Mouse (Mus musculus): ENCODE data around the gene Adam21. TPM values are rescaled to one million over a fixed set of nuclear protein-coding genes. Genes with fewer than 3 reads are reported as not detected.
A peak's percentile ranks its signal among the peaks of the same experiment; 100 is the strongest.

Adam21 gene
- 0.36 and 0.43 TPM in 2 replicates for polyA plus RNA-seq (2016; fragmentation: Nextera tagmentation; extraction: Ambion mirVana)

DNA sequence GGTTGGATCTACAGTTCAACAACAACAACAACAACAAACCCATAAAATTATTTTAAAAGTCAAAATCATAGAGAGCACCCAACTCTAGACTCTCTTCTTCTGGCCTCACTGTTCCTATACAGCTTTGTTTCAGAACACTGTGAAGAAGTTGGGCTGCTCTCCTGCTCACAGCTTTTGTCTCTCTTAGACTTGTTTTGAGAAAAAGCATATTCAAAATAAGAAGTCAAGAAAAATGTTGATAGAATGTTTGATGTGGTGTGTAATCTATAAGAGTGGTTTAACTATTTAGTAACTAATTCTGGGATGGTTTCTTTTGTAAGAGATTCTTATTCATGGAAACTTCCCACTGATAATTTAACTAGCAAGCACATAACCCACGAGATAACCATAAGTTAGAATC lies at the start of gene Adam21:
Gene Adam21, minus strand, starts transcription at position 101 of the 400 bp plus-strand sequence.
- peaks cover 15% of the 10 kb centered on the region for H3K36me3 ChIP-seq (replicated peaks)
- H3K9ac ChIP-seq: no peak within 1 kb of the TSS
- no peaks in the 10 kb centered on the region for H3K9me3 ChIP-seq
- H3K4me2 ChIP-seq: no peak within 1 kb of the TSS
- no peaks in the 10 kb centered on the region for H3K27me3 ChIP-seq
- H3K4me1 ChIP-seq: no peaks in the 10 kb centered on the region
- WGBS: 86% methylated on average over 1 of the region's 1 CpGs
- H3K27ac ChIP-seq: no peak within 1 kb of the TSS
- no peak for ATAC-seq (ENCODE audit: low FRiP score)
- H3K4me3 ChIP-seq (replicated peaks): no peak within 1 kb of the TSS

DNA sequence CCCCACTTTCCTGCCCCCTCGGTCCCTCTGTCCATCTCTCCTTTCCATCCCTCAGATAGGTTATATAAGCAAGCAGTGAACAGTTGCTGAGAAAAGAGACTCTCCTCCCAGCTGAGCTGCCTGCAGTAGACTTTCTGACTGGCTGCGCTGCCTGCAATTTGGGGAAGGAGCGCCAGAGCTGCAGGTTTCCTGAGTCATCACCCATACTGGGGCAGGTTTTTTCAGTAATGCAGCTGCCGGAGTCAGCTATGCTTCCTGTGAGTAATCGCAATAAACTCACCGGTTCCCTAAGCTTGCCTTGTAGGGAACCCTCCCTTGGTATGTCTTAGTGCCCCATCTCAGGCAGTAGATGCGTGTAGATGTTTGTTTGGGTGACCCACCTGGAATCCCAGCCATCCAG lies 48.7 kb upstream of the Adam21 start:
- no peak for ATAC-seq (ENCODE audit: low FRiP score)
- Histone ChIP-seq H3K9ac (no peak overlapping the region), H3K4me2 (no peak overlapping the region), H3K27me3 (no peaks in the 10 kb centered on the region), H3K4me3 (replicated peaks) (no peak overlapping the region), H3K4me1 (no peaks in the 10 kb centered on the region), H3K9me3 (no peaks in the 10 kb centered on the region), H3K27ac (no peak overlapping the region), H3K36me3 (replicated peaks) (no peaks in the 10 kb centered on the region)
- 81% methylated on average over 7 of the region's 7 CpGs for WGBS

DNA sequence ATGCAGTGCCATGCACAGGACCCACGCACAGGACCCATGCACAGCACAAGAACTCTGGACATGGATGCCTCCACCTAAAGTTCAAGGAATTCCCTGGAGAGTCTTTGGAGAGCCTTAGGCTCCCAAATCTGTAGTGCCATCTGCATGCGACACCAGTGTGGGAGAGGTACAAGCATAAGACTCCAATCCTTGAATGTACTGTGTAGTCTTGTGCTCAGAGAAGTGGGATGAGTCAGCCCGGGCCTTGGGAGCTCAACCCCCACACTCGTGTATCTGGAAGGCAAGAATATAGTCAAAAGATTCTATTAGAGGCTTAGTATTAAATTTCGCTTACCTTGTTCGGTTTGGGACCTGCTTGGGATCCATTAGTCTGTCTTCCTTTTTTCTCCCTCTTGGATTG lies 47.5 kb upstream of the Adam21 start:
- Histone ChIP-seq H3K27me3 (no peaks in the 10 kb centered on the region), H3K4me2 (no peak overlapping the region), H3K9me3 (no peaks in the 10 kb centered on the region), H3K36me3 (replicated peaks) (no peaks in the 10 kb centered on the region), H3K4me1 (no peaks in the 10 kb centered on the region), H3K9ac (no peak overlapping the region), H3K27ac (no peak overlapping the region), H3K4me3 (replicated peaks) (no peak overlapping the region)
- WGBS: 90% methylated on average over 6 of the region's 6 CpGs
- no peak for ATAC-seq (ENCODE audit: low FRiP score)

DNA sequence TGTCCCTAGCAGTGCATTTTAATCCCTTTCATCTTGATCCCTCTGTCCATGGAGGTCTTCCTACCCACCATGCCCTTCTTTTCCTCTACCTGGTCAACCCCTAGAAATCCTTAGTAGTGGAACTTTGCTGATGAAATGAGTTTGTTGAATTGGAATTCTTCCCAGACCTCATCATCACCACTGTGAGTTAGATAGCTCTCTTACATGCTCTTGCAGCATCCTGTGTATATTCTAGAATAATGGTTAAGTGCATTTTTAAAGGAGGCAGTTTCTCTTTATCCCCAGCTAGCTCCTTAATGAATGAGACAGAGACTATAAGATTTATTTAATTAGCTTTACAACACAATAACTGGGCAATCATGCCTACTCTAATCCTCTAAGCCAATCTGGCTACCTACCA lies 41.2 kb upstream of the Adam21 start:
- 0 out of 2 replicates have a peak, but pooled peaks cover 4% of the 10 kb centered on the region for H3K27me3 ChIP-seq
- H3K36me3 ChIP-seq (replicated peaks): no peaks in the 10 kb centered on the region
- no peaks in the 10 kb centered on the region for H3K4me1 ChIP-seq
- H3K9me3 ChIP-seq: no peaks in the 10 kb centered on the region
- H3K27ac ChIP-seq: no peak overlapping the region
- H3K4me3 ChIP-seq (replicated peaks): no peak overlapping the region
- ATAC-seq (ENCODE audit: low FRiP score): no peak
- no peak overlapping the region for H3K4me2 ChIP-seq
- no peak overlapping the region for H3K9ac ChIP-seq

DNA sequence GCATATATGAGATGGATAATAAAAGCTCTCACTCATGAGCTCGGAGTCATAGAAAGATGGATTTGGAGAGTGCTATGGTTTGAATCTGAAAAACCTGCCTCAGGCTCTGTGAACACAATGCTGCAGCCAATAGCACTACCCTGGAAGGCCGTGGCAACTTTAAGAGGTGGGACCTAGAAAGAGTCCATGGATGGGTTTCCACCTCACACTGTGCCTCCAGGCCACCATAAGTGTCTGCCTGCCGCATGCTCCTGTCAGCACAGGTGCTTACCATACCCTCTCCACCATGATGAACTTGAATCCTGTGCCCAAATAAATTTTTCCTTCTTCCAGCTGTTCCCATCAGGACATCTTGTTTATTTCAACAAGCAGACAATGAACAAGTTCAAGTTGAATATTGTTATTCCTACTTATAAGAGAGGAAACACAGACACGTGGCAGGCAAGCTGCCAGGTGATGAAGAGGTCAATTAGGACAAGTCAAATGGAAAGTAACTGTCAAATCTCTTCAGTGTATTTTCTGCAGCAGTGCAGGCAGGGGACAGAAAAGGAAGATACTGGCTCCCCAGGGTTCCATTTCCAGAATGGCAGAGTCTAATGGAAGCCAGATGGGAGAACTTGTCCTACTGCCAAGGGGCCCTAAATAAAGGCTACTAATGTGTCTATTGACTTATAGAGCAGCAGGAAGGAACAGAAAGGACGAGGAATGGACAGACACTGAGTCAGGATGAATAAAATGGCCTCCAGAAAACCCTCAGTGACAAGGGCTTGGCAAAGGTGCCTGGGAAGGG lies 36.9 kb upstream of the Adam21 start:
- no peaks in the 10 kb centered on the region for H3K9me3 ChIP-seq
- H3K4me1 ChIP-seq: no peaks in the 10 kb centered on the region
- H3K27ac ChIP-seq: no peak overlapping the region
- WGBS: 69% methylated on average over 5 of the region's 5 CpGs
- H3K27me3 ChIP-seq: peaks cover 11% of the 10 kb centered on the region; the same call in 1 of the 2 replicates
- H3K36me3 ChIP-seq (replicated peaks): no peaks in the 10 kb centered on the region
- H3K9ac ChIP-seq: no peak overlapping the region
- no peak overlapping the region for H3K4me3 ChIP-seq (replicated peaks)
- H3K4me2 ChIP-seq: no peak overlapping the region
- no peak for ATAC-seq (ENCODE audit: low FRiP score)

DNA sequence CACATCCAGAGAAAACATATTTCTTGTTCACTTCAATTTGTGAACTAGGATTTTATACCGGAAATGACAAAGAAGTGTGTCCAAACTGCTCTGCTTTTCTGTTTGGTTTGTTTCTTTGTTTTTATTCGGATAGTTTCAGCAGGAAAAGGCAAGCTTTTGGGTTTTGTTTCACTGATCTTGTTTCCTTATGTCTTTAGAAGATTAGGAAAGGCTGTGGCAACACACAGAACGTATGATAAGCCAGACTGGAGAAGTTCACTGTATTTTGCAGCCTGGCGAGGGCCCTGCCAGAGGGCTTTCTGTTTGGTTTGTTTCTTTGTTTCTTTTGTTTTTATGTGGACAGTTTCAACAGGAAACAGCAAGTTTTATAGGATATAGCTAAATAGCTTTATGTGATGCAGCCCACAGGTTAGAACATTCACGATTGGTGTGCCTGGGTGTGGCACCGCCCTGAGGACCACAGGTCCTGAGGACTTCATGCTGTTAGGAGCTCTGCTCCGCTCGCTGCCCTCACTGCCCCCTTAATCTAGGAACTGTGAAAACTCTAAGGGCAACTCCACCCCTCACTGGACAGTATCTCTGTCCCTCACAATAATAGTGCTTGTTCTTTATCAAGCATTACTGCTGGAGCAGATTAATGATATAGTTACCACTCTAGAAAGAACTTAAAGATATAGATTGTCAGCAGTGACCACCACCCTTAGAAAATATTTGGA lies 28.4 kb upstream of the Adam21 start:
- no peak for ATAC-seq (ENCODE audit: low FRiP score)
- H3K27ac ChIP-seq: no peak overlapping the region
- 78% methylated on average over 8 of the region's 8 CpGs for WGBS

DNA sequence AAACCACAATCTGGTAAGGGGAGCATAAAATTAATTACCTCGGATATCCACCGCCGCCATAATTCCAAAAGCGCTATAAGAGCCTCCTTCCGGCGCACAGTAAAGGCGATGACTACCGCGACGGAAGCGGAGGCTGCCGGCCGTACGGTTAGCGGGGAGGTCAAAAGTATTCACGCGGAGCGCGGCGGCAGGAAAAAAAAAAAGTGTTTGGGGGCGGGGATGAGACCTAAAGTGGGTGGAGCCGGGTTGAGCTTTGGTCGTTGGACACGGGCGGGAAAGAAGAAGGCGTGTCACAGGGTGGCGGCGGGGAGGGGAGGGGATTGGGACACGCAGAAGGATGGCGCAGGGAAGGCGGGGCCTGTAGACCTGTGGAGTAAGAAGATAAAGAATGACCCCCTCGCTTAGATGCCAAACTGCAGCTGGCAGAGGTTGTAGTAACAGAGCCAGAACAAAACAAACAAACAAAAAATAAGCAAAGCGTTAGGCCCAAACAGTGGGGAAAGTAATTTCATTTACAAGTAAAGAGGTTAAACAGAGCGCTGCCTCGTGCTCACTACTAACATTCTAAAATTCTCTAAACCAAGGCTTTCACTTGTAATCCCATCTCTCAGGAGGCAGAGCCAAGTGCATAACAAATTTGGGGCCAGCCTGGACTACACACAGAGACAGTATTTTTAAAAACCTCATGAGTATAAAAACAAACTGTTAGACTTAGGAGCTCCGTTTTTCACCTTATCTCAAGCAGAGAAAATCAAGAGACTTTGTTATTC lies 26.8 kb upstream of the Adam21 start, which contains the start of gene Med6:
Gene Med6, minus strand, starts transcription at position 107 of the 770 bp plus-strand sequence.
- Histone ChIP-seq H3K9me3 (no peaks in the 10 kb centered on the region), H3K4me1 (peaks cover 8% of the 10 kb centered on the region), H3K27me3 (no peaks in the 10 kb centered on the region; the same call in 1 of the 2 replicates), H3K9ac (peak within 1 kb of the TSS; percentile 79), H3K4me2 (peak within 1 kb of the TSS; percentile 54), H3K36me3 (replicated peaks) (peaks cover 5% of the 10 kb centered on the region), H3K4me3 (replicated peaks) (peak within 1 kb of the TSS; percentile 76), H3K27ac (peak within 1 kb of the TSS; percentile 27; the same call in 1 of the 2 replicates)
- 3% methylated on average over 36 of the region's 36 CpGs for WGBS
- ATAC-seq (ENCODE audit: low FRiP score): peak; percentile 98

More for the DNA sequence above, 28.4 kb upstream of the Adam21 start:
- peaks cover 8% of the 10 kb centered on the region for H3K4me1 ChIP-seq
- H3K36me3 ChIP-seq (replicated peaks): no peaks in the 10 kb centered on the region
- H3K27me3 ChIP-seq: peaks cover 8% of the 10 kb centered on the region; the same call in 1 of the 2 replicates
- no peak overlapping the region for H3K4me2 ChIP-seq
- no peak overlapping the region for H3K9ac ChIP-seq
- no peaks in the 10 kb centered on the region for H3K9me3 ChIP-seq
- no peak overlapping the region for H3K4me3 ChIP-seq (replicated peaks)

DNA sequence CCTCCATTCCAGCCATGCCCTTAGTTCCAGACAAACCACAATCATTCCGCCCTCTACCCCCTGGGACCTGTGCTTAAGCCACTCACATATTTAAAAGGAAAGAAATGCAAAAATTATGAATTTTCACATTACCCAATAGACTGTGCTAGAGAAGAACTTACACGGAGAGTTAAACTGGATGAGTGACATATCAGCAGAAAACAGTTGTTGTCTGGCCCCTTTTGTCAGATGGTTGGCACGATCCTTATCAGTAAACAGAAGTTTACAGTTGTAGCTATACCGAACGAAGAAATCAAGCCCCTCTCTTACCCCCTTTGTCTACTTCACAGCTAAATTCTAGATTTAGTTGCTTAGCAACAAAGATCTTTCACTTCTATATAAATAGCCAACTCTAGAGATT lies 343 bp downstream of the Adam21 start:
- ATAC-seq (ENCODE audit: low FRiP score): no peak
- Histone ChIP-seq H3K4me3 (replicated peaks) (no peak overlapping the region), H3K36me3 (replicated peaks) (peaks cover 13% of the 10 kb centered on the region), H3K27me3 (no peaks in the 10 kb centered on the region), H3K27ac (no peak overlapping the region), H3K9ac (no peak overlapping the region), H3K4me1 (no peaks in the 10 kb centered on the region), H3K9me3 (no peaks in the 10 kb centered on the region), H3K4me2 (no peak overlapping the region)
- 87% methylated on average over 5 of the region's 5 CpGs for WGBS

DNA sequence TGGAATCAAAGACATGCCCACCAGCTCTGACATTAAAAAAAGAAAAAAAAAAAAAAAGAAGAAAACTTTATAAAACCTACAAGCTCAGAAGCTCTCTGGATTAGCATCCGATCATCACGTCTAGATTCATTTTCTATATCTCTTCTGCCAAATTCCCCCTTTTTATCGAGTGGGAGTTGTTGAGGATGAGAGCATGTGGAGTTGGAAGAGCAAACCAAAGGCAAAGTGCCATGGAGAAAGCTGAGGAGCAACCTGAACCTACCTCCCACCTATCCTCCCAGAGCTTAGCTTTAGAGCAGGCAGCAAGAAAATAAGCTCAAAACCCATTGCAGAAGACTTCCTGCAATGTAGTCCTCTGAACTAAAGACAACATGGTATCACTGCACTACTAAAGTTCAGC lies 4.1 kb downstream of the Adam21 start:
- H3K27me3 ChIP-seq: no peaks in the 10 kb centered on the region
- ATAC-seq (ENCODE audit: low FRiP score): no peak
- H3K4me2 ChIP-seq: no peak overlapping the region
- H3K36me3 ChIP-seq (replicated peaks): no peaks in the 10 kb centered on the region
- no peak overlapping the region for H3K4me3 ChIP-seq (replicated peaks)
- H3K27ac ChIP-seq: no peak overlapping the region
- H3K9me3 ChIP-seq: no peaks in the 10 kb centered on the region
- no peak overlapping the region for H3K9ac ChIP-seq
- 97% methylated on average over 3 of the region's 3 CpGs for WGBS
- H3K4me1 ChIP-seq: no peaks in the 10 kb centered on the region

DNA sequence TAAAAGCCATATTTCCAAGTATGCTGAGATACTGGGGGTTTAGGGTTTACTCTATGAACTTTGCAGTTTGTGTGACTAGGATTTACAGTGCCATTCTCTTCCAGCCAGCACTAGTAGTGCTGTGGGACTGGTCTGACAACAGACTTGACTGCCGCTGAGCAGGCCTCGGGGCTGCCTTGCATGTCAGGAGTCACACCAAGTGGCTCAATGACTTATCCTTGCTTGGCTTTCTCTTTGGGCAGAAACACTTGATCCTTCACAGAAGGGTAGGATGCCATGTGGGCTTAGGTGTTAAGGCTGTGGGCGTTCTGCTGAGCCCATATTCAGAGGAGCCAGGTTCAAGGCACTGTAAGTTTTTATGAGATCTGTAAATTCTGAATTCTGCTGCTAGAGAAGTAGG lies 19.0 kb downstream of the Adam21 start:
- no peaks in the 10 kb centered on the region for H3K27me3 ChIP-seq
- H3K36me3 ChIP-seq (replicated peaks): no peaks in the 10 kb centered on the region
- WGBS: 83% methylated on average over 3 of the region's 3 CpGs
- no peaks in the 10 kb centered on the region for H3K9me3 ChIP-seq
- no peak overlapping the region for H3K4me3 ChIP-seq (replicated peaks)
- no peak overlapping the region for H3K9ac ChIP-seq
- no peaks in the 10 kb centered on the region for H3K4me1 ChIP-seq
- no peak overlapping the region for H3K4me2 ChIP-seq
- no peak for ATAC-seq (ENCODE audit: low FRiP score)
- H3K27ac ChIP-seq: no peak overlapping the region

DNA sequence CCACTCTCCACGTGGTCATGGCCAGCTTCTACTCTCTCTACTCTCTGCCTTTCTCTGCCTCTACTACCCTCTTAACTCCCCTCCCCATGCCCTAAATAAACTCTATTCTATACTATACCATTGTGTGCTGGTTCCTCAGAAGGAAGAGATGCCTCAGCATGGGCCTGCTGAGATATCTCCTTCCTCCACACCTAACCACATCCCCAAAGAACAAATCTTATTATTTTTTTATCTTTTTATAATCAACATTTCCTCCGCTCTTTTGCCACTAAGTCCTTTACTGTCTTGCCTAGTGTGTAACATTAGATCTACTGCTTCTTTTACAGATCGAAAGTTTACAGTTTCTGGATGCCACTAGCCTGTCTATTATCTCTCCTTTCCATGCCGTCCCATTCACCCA lies 21.1 kb downstream of the Adam21 start:
- ATAC-seq (ENCODE audit: low FRiP score): no peak
- no peaks in the 10 kb centered on the region for H3K9me3 ChIP-seq
- H3K36me3 ChIP-seq (replicated peaks): no peaks in the 10 kb centered on the region
- no peak overlapping the region for H3K9ac ChIP-seq
- H3K27ac ChIP-seq: no peak overlapping the region
- H3K4me2 ChIP-seq: no peak overlapping the region
- whole genome bisulfite sequencing: 78% methylated on average over 4 of the region's 4 CpGs
- H3K27me3 ChIP-seq: no peaks in the 10 kb centered on the region
- no peak overlapping the region for H3K4me3 ChIP-seq (replicated peaks)
- H3K4me1 ChIP-seq: no peaks in the 10 kb centered on the region

DNA sequence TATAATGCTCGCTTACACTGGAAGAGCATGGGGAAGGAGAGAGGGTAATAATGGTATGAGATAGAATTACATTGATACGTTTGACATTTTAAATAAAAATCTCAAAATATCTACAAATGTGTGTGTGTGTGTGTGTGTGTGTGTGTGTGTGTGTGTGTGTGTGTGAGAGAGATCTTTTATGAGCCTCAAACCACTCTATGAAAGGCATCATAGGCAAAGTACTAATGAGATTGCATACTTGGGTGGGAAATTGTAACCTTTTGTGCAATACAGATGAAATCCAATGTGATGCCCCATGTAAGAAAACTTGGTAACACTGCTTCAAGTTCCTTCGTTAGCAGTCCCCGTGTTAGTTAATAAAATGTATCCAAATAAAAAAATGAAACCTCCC lies 35.2 kb downstream of the Adam21 start:
- H3K27ac ChIP-seq: peak overlapping the region; percentile 63; the same call in 1 of the 2 replicates
- H3K27me3 ChIP-seq: no peaks in the 10 kb centered on the region
- peak; percentile 43 for ATAC-seq (ENCODE audit: low FRiP score)
- H3K9me3 ChIP-seq: no peaks in the 10 kb centered on the region
- H3K4me2 ChIP-seq: peak overlapping the region; percentile 66
- 35% methylated on average over 4 of the region's 4 CpGs for WGBS
- H3K36me3 ChIP-seq (replicated peaks): no peaks in the 10 kb centered on the region
- H3K9ac ChIP-seq: peak overlapping the region; percentile 80
- H3K4me3 ChIP-seq (replicated peaks): peak overlapping the region; percentile 75
- H3K4me1 ChIP-seq: peaks cover 14% of the 10 kb centered on the region
